Mouse (Mus musculus): ENCODE data around the gene Ralgapa2.

- TF ChIP-seq USF1 (IDR thresholded peaks at IDR 0.05; ENCODE audit: low read depth, low read length): no peak
- TF ChIP-seq ZNF384 (IDR thresholded peaks at IDR 0.05; ENCODE audit: low read depth, low read length): no peak
- no peak for TF ChIP-seq RCOR1 (conservative IDR thresholded peaks at IDR 0.05; ENCODE audit: low read depth, low read length)
- no peak for TF ChIP-seq TCF12 (IDR thresholded peaks at IDR 0.05; ENCODE audit: low read depth, low read length)
- no peak for TF ChIP-seq UBTF (IDR thresholded peaks at IDR 0.05; ENCODE audit: low read depth, low read length)
These were observed 221.1 kb downstream of the Ralgapa2 start for GRCm38 (mm10) chr2:146290871-146291637.
